Mouse (Mus musculus): ENCODE measurements at regions not wholly inside any gene's neighbourhood (a gene's known extent, or its start where the extent isn't known, plus 50 kb on each side); places are given as distances from the start of the nearest gene placed in this dataset.

DNA sequence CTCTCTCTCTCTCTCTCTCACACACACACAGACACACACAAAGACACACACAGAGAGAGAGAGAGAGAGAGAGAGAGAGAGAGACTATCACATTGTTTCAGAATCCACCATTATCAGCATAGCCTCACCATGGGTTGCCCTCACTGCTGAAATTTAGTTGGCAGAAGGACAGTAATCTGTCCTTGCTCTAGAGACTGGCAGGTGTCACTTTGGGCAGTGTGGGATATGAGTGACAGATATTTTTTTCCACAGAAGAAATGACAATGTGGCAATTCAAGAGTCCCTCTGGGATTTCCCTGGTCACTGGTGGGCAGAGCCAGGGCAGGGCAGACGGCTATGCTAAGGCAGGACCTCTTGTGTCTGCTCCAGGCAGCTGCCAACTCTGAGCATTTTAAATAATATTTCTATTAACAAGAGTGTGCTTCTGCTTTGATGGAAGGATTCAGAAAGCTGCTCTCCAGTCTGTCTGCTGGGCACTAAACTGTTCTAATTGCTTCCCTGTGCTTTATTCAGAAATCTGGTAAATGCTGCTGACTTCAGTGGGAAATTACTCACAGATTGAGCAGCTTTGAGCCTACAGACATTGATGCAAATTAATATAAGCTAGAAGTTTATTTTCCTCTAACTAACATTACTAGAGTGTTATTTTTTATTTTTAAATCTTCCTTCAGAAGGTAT lies 243.5 kb downstream of the Fign start:
- TF ChIP-seq CTCF (IDR thresholded peaks at IDR 0.05) (no peak), POLR2A (IDR thresholded peaks at IDR 0.05; ENCODE audit: insufficient read depth, low read depth, low read length) (no peak), EP300 (IDR thresholded peaks at IDR 0.05; ENCODE audit: insufficient read depth, low read depth, low read length) (no peak)
